Mouse (Mus musculus) CH12.LX (cell line): ENCODE measurements at regions not wholly inside any gene's neighbourhood (a gene's known extent, or its start where the extent isn't known, plus 50 kb on each side); places are given as distances from the start of the nearest gene placed in this dataset.

Experiments
- DNase-seq: peaks from one replicate; pipeline ENCODE4 v3.0.0-alpha.2; 2013; ENCODE audit errors: extremely low read depth
- H3K27ac ChIP-seq: 2 replicates; pipeline ENCODE4 v1.5.1; 2012; ENCODE audit warnings: low read depth, mild to moderate bottlenecking, control low read depth, moderate library complexity; ENCODE audit not compliant: insufficient read depth
- H3K27me3 ChIP-seq: replicated peaks from 2 replicates; pipeline ENCODE3; 2012; ENCODE audit warnings: inconsistent platforms
- H3K36me3 ChIP-seq, 2 experiments: replicated peaks in 1 of 2; 2 replicates each; pipeline versions ENCODE3 to v1.6.1; 2012; ENCODE audit warnings: inconsistent platforms in 1 of 2, low read length in 1 of 2, mild to moderate bottlenecking in 1 of 2, mixed read lengths in 1 of 2, moderate library complexity in 1 of 2; ENCODE audit not compliant: control insufficient read depth in 1 of 2, insufficient read depth in 1 of 2
- H3K4me1 ChIP-seq, 2 experiments: 2 replicates each; pipeline ENCODE4 v1.6.1; 2012; ENCODE audit warnings: inconsistent platforms in 1 of 2, moderate library complexity in 1 of 2; ENCODE audit not compliant: insufficient read depth in 2 of 2, control insufficient read depth in 1 of 2
- H3K4me2 ChIP-seq: 2 replicates; pipeline ENCODE4 v1.6.1; 2012; ENCODE audit warnings: low read depth, mild to moderate bottlenecking, control low read depth; ENCODE audit not compliant: poor library complexity, insufficient read depth, severe bottlenecking
- H3K4me3 ChIP-seq, 3 experiments: fragments of 150-350 bp in 1 of 3; sonication (generic) in 1 of 3; replicated peaks in 1 of 3; 2 replicates each; pipeline versions ENCODE3 to v1.5.1; 2011 to 2012; ENCODE audit warnings: low read depth in 2 of 3, low read length in 2 of 3, mild to moderate bottlenecking in 2 of 3, moderate library complexity in 2 of 3, control low read depth in 1 of 3, improper control_type of control experiment in 1 of 3, inconsistent platforms in 1 of 3, mixed read lengths in 1 of 3; ENCODE audit not compliant: poor library complexity in 1 of 3
- H3K79me2 ChIP-seq: replicated peaks from 2 replicates; pipeline ENCODE4 v1.6.1; 2012; ENCODE audit warnings: mild to moderate bottlenecking, moderate library complexity; ENCODE audit not compliant: control insufficient read depth, poor library complexity, insufficient read depth, severe bottlenecking; ENCODE audit errors: extremely low read depth
- H3K9ac ChIP-seq: 2 replicates; pipeline ENCODE4 v1.6.1; 2012; ENCODE audit warnings: low read depth, mild to moderate bottlenecking, control low read depth, moderate library complexity; ENCODE audit not compliant: insufficient read depth
- H3K9me3 ChIP-seq: replicated peaks from 2 replicates; pipeline ENCODE3; 2012; ENCODE audit warnings: low read length, inconsistent platforms, mixed read lengths
- BHLHE40 ChIP-seq: IDR thresholded peaks from 2 replicates; pipeline ENCODE4 v1.6.1; 2011; ENCODE audit warnings: mild to moderate bottlenecking, low read depth, low read length, improper control_type of control experiment
- CHD2 ChIP-seq: IDR thresholded peaks from 2 replicates; pipeline ENCODE4 v1.6.1; 2011; ENCODE audit warnings: low read length, improper control_type of control experiment
- CTCF ChIP-seq, 2 experiments: IDR thresholded peaks in 1 of 2; conservative IDR thresholded peaks in 1 of 2; 2 replicates each; pipeline ENCODE4 v1.5.1; 2011 to 2012; ENCODE audit warnings: low read depth in 2 of 2, low read length in 2 of 2, improper control_type of control experiment in 1 of 2, inconsistent platforms in 1 of 2, mild to moderate bottlenecking in 1 of 2, moderate library complexity in 1 of 2
- ELF1 ChIP-seq: IDR thresholded peaks from 2 replicates; pipeline ENCODE4 v1.6.1; 2014; ENCODE audit warnings: low read depth, mild to moderate bottlenecking, inconsistent platforms, low read length, improper control_type of control experiment
- EP300 ChIP-seq: IDR thresholded peaks from 2 replicates; pipeline ENCODE4 v1.6.1; 2011; ENCODE audit warnings: low read length, improper control_type of control experiment
- ETS1 ChIP-seq: conservative IDR thresholded peaks from 2 replicates; pipeline ENCODE4 v1.6.1; 2012; ENCODE audit warnings: low read depth, mild to moderate bottlenecking, inconsistent platforms, low read length, improper control_type of control experiment, moderate library complexity
- GABPA ChIP-seq: IDR thresholded peaks from 2 replicates; pipeline ENCODE4 v1.6.1; 2012; ENCODE audit warnings: low read depth, low read length, improper control_type of control experiment, inconsistent platforms; ENCODE audit not compliant: insufficient replicate concordance
- HCFC1 ChIP-seq: IDR thresholded peaks from 2 replicates; pipeline ENCODE4 v1.6.1; 2012; ENCODE audit warnings: low read depth, mild to moderate bottlenecking, inconsistent platforms, low read length, improper control_type of control experiment
- IRF4 ChIP-seq: IDR thresholded peaks from 2 replicates; pipeline ENCODE4 v1.6.1; 2014; ENCODE audit warnings: low read depth, mild to moderate bottlenecking, inconsistent platforms, low read length, improper control_type of control experiment
- KAT2A ChIP-seq: IDR thresholded peaks from 2 replicates; pipeline ENCODE4 v1.6.1; 2012; ENCODE audit warnings: low read length, improper control_type of control experiment, inconsistent platforms; ENCODE audit not compliant: insufficient replicate concordance
- MAX ChIP-seq: IDR thresholded peaks from 2 replicates; pipeline ENCODE4 v1.6.1; 2011; ENCODE audit warnings: low read length, improper control_type of control experiment
- MAZ ChIP-seq: IDR thresholded peaks from 2 replicates; pipeline ENCODE4 v1.6.1; 2012; ENCODE audit warnings: low read depth, mild to moderate bottlenecking, inconsistent platforms, low read length, improper control_type of control experiment, moderate library complexity
- MEF2A ChIP-seq: IDR thresholded peaks from 2 replicates; pipeline ENCODE4 v1.6.1; 2014; ENCODE audit warnings: low read depth, mild to moderate bottlenecking, inconsistent platforms, low read length, improper control_type of control experiment, borderline replicate concordance
- MYC ChIP-seq: IDR thresholded peaks from 2 replicates; pipeline ENCODE4 v1.6.1; 2011; ENCODE audit warnings: low read depth, mild to moderate bottlenecking, improper control_type of control experiment, low read length
- NELFE ChIP-seq: IDR thresholded peaks from 2 replicates; pipeline ENCODE4 v1.6.1; 2011; ENCODE audit warnings: low read depth, low read length, improper control_type of control experiment
- POLR2AphosphoS2 ChIP-seq: IDR thresholded peaks from 2 replicates; pipeline ENCODE4 v1.6.1; 2011; ENCODE audit warnings: low read depth, low read length, improper control_type of control experiment
- RAD21 ChIP-seq: IDR thresholded peaks from 2 replicates; pipeline ENCODE4 v1.6.1; 2011; ENCODE audit warnings: low read depth, mild to moderate bottlenecking, low read length, improper control_type of control experiment, moderate library complexity
- SIN3A ChIP-seq: IDR thresholded peaks from 2 replicates; pipeline ENCODE4 v1.6.1; 2012; ENCODE audit warnings: low read length, improper control_type of control experiment, inconsistent platforms
- SMC3 ChIP-seq: IDR thresholded peaks from 2 replicates; pipeline ENCODE4 v1.6.1; 2011; ENCODE audit warnings: low read depth, low read length, improper control_type of control experiment
- TBP ChIP-seq: conservative IDR thresholded peaks from 2 replicates; pipeline ENCODE4 v1.6.1; 2011; ENCODE audit warnings: low read depth, low read length, improper control_type of control experiment
- TCF12 ChIP-seq: IDR thresholded peaks from 2 replicates; pipeline ENCODE4 v1.6.1; 2014; ENCODE audit warnings: low read depth, mild to moderate bottlenecking, inconsistent platforms, low read length, improper control_type of control experiment
- UBTF ChIP-seq: IDR thresholded peaks from 2 replicates; pipeline ENCODE4 v1.6.1; 2012; ENCODE audit warnings: low read depth, mild to moderate bottlenecking, inconsistent platforms, low read length, improper control_type of control experiment, moderate library complexity
- ZKSCAN1 ChIP-seq: IDR thresholded peaks from 2 replicates; pipeline ENCODE4 v1.6.1; 2012; ENCODE audit warnings: low read depth, inconsistent platforms, low read length, improper control_type of control experiment, borderline replicate concordance
- ZNF384 ChIP-seq: IDR thresholded peaks from 2 replicates; pipeline ENCODE4 v1.6.1; 2012; ENCODE audit warnings: low read depth, low read length, improper control_type of control experiment, inconsistent platforms
- dilution Hi-C: fragments of 300-500 bp; cut with MboI; formaldehyde crosslinking; loops from 2 replicates; pipeline ENCODE4 v1.14.3; 2020; ENCODE audit warnings: low sequenced_read_pairs; ENCODE audit not compliant: extremely low pct_unique_long_range_greater_than_20kb, extremely low pct_ligation_motif_present
- in situ Hi-C: fragments of 300-500 bp; cut with MboI; formaldehyde crosslinking; loops from 3 replicates; pipeline ENCODE4 v1.14.3; 2019; ENCODE audit warnings: low sequenced_read_pairs, low pct_ligation_motif_present, low pct_unique_long_range_greater_than_20kb, mixed read lengths

- Histone ChIP-seq H3K4me1 (no peaks in the 10 kb centered on the region), H3K36me3 (no peaks in the 10 kb centered on the region)
- TF ChIP-seq ETS1 (no peak), CTCF (conservative IDR thresholded peaks at IDR 0.05 in 1 of 2, IDR thresholded peaks at IDR 0.05 in 1 of 2; ENCODE audit: low read depth in 2 of 2, low read length in 2 of 2) (no peak), UBTF (no peak), EP300 (no peak), MYC (no peak), ZKSCAN1 (no peak), BHLHE40 (no peak), POLR2AphosphoS2 (no peak), MEF2A (no peak), ELF1 (no peak), MAZ (no peak), SIN3A (no peak), IRF4 (no peak), MAX (no peak)
- TF ChIP-seq, all 38 proteins: peak for 0
- DNase-seq = no peak
- in situ Hi-C loops = no loop called here
- no peak overlapping the region for H3K9ac ChIP-seq
- H3K9me3 ChIP-seq = no peaks in the 10 kb centered on the region
- H3K27me3 ChIP-seq = no peaks in the 10 kb centered on the region
- dilution Hi-C loops = no loop called here
- no peak overlapping the region for H3K4me3 ChIP-seq
- H3K79me2 ChIP-seq = no peaks in the 10 kb centered on the region
- no peak overlapping the region for H3K27ac ChIP-seq
- no peak overlapping the region for H3K4me2 ChIP-seq
Observed at GRCm38 (mm10) chr13:118572555-118572954, 97.0 kb upstream of the Fgf10 start.

GRCm38 (mm10) chr13:118565219-118565833 is 104.3 kb upstream of the Fgf10 start:
- Histone ChIP-seq H3K4me2 (no peak overlapping the region), H3K4me1 (no peaks in the 10 kb centered on the region), H3K27me3 (no peaks in the 10 kb centered on the region), H3K36me3 (no peaks in the 10 kb centered on the region), H3K79me2 (no peaks in the 10 kb centered on the region), H3K9me3 (no peaks in the 10 kb centered on the region), H3K27ac (no peak overlapping the region), H3K9ac (no peak overlapping the region), H3K4me3 (no peak overlapping the region)
- dilution Hi-C loops (no loop called here), in situ Hi-C loops (no loop called here)
- DNase-seq = no peak
- no peak for TF ChIP-seq CHD2
- TF ChIP-seq NELFE = no peak
- TF ChIP-seq SMC3 = no peak
- no peak for TF ChIP-seq KAT2A
- TF ChIP-seq MEF2A = no peak
- TF ChIP-seq MAZ = no peak
- no peak for TF ChIP-seq ZKSCAN1
- TF ChIP-seq ETS1 = no peak
- no peak for TF ChIP-seq CTCF (conservative IDR thresholded peaks at IDR 0.05 in 1 of 2, IDR thresholded peaks at IDR 0.05 in 1 of 2; ENCODE audit: low read depth in 2 of 2, low read length in 2 of 2)
- TF ChIP-seq TCF12 = no peak
- TF ChIP-seq HCFC1 = no peak
- TF ChIP-seq ELF1 = no peak
- TF ChIP-seq GABPA = no peak
- TF ChIP-seq SIN3A = no peak
- TF ChIP-seq ZNF384 = no peak
- TF ChIP-seq TBP = no peak
- no peak for TF ChIP-seq RAD21
